Mouse (Mus musculus) cerebellum, postnatal 25 days (tissue): ENCODE results near the gene Fam172a.
"Not testable (repeated sequence)": the region's sequence is repeated elsewhere in the genome, so short reads cannot be mapped to it uniquely, and the experiment has no call there.

Source experiments
- DNase-seq, 2 experiments: peaks; one replicate each; pipeline ENCODE4 v3.0.0; 2021; ENCODE audit warnings: mixed read lengths in 2 of 2

The Fam172a gene

DNA sequence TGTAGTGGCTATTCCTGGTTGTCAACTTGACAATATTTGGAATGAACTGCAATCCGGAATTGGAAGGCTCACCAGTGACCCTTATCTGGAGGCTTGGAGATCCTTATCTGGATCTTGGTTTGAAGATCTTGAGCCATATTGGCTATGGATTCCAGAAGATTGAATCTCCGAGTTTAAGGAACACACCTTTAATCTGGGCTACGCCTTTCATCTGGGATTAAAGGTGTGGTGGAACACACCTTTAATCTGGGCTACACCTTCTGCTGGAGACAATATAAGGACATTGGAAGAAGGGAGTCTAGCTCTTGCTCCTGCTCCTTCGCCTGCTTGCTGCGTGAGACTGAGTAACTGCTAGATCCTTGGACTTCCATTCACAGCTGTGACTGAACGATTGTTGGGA is at the start of gene Fam172a:
TSS of gene Fam172a (plus strand) at position 301 of the 400 bp plus-strand sequence.
- DNase-seq: not testable (repeated sequence)

DNA sequence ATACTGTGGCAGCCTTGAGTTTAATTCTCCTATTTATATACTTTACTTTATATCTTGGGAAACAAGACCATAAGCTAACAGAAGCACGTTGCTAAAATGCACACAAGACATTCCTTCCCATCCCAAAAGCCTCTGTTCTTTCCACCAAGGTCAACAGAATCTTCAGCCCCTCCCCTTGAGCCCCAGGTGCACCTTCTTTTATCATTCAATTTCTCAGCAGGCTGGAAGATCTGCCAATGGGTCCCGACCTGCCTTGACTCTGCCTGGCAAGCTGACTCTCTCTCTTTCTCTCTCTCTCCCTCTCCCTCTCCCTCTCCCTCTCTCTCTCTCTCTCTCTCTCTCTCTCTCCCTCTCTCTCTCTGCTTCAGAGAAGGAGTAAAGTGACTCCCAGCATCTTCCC is 13.2 kb upstream of the Fam172a start:
- DNase-seq: no peak

DNA sequence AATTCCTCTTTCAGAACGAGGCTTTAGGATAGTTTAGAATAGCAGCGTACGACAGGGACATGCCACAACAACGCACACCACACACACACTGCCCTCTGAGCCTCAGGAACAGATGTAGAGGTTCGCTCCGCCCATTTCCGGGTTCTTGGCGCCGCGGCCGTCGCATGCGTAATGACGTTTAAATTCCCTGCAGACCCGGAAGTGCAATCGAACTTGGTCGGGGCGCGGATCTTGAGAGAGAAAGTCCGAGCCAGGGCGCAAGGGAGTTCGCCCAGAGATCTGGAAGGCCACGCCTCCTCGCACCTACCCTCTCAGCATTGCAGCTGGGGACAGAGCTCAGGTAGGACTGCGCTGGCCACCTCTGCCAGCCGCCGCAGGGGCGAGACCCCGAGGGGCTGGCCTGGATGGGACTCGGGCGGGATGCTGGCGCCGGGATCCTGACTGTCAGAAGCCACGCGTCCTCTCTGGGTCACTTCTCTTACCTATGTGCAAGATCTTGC is 6.7 kb downstream of the Fam172a start:
- peak; percentile 90 to 93 for DNase-seq

DNA sequence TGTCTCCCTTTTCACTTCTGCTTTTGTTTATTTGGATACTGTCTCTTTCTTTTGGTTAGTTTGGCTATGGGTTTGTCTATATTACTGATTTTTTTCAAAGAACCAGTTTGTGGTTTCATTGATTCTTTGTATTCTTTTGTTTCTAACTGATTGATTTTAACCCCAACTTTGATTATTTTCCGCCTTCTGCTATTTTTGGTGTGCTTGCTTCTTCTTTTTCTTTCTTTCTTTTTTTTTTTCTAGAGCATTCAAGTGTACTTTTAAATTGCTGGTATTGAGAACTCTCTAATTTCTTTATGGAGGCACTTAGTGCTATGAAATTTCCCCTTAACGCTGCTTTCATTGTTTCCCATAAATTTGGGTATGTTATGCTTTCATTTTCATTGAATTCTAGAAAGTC is 15.7 kb downstream of the Fam172a start:
- no peak for DNase-seq

DNA sequence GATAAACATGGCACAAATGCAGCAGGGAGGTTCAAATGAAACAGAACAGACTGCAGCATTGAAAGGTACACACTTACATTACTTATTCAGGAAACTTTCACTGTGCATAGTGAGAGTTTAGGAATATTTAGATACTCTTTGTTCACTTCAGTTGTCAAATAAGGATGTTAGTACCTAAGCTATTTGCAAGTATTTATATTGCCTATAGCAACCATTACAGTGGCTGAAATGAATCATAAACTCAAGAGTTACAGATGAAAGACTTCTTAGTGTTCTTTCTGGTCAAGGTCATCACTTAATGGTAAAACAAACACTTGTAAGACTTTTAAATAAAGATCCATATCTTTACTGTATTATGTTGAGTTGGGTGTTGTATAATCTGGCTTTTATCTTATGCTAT is 41.0 kb downstream of the Fam172a start:
- DNase-seq: no peak

DNA sequence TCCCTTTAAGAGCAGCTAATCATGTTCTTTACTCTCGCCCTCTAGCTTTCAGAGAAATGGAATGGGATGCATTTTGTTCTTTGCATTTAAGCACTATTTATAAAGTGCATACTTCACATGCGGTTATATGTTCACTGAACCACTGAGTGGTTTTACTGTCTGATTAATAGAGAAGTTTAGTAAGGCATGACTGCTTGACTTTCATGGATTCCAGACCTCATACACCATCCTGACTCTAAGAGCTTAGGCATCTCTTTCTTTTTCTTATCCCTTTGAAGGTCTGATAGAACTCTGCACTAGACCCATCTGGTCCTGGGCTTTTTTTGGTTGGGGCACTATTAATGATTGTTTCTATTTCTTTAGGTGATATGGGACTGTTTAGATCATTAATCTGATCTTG is 75.8 kb downstream of the Fam172a start:
- DNase-seq: no peak

DNA sequence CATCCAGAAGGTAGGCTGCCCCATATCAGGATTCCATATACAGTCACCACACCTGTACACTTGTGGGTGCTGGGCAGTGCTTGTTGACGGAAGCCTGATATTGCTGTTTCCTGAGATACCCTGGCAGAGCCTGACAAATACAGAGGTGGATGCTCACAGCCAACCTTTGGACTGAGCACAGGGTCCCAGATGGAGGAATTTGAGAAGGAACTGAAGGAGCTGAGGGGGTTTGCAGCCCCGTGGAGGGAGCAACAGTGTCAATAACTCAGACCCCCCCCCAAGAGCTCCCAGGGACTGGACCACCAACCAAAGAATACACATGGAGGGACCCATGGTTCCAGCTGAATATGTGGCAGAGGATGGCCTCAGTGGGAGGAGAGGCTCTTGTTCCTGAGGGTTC is 105.5 kb downstream of the Fam172a start:
- DNase-seq: not testable (repeated sequence)

DNA sequence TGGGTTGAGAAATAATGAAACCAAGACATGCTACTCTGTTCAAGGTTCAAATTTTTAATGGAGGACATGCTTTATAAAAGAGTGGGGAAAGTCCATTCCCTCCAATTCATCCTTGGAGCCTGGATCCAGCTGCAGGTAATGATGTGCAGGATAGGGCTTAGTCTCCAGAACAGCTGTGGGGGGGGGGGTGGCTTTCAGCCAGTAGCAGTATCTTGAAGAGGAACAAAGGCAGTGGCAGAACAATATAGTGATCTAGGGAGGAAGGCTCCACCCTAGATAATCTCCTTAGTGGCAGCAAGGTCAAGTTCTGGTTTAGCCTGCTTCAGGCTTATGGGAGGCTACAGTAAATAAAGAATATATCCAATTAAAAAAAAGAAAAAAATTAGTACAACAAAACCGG is 108.6 kb downstream of the Fam172a start:
- no peak for DNase-seq

DNA sequence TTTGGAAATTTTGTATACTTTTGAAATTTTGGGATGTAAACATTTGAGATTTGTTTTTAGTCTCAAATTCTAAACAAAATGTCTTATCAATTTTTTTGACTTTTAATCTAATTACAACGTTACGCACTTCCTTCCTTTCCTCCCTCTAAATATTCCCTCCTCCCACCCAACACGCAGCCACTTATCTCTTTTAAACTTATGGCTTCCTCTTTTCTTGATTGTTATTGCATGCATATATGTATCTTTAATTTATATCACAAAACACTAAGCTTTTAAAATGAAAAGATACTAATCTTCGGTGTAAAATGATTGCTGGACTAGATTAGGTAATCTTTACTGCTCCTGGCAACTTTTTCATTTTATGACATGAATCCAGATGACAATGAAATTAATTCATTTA is 124.3 kb downstream of the Fam172a start:
- DNase-seq: no peak

DNA sequence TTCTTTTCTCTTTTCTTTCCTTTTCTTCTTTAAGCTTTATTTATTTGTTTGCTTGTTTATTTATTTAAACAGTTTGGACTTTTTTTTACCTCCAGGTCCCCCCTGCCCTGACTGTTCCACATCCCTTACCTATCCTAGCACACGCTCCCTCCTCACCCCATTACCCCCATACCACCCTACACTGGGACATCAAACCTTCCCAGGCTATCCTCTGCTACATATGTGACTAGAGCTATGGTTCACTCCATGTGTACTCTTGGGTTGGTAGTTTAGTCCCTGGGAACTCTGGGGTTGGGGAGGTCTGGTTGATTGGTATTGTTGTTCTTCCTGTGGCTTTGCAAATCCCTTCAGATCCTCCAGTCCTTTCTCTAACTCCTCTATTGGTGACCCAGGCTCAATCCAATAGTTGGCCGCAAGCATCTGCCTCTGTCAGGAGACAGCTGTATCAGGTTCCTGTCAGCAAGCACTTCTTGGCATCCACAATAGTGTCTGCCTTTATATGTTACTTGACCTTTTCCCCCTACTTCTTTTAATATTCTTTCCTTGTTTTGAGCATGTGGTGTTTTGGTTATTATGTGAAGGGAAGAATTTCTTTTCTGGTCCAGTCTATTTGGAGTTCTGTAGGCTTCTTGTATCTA is 141.3 kb downstream of the Fam172a start:
- no peak for DNase-seq

DNA sequence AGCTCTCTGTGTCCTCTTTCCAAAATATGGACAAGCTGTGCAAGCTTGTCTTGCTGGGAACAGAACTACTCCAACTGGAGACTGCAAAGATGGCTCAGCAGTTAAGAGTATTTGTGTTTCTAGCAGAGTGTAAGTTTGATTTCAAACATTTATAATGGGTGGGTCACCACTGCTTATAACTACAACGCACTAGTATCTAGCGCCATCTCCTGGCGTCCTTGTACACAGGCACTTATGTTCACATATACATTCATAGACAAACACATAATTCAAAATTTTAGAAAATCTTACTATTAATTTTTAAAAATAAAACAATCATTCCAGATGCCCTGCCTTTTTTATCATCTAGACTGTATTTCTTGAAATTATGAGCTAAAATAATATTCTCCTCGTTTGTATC is 147.0 kb downstream of the Fam172a start:
- no peak for DNase-seq

DNA sequence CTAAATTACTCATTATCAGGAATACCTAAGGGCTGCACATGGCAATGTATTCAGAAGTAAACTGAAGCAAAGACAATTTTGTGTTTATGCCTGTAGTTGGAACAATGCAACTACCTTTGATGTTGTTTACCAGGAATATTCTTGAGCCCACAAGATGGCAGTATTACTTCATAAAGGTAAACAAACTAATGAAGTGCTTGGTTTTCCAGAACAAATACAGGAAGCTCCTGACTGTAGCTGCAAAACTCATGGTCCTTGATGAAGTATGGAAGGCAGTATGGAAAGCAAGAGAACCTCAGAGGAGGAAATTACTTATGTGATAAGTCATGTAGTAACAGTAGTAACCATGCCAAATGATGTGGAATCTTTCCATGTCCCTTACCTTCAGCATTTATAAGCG is 163.0 kb downstream of the Fam172a start:
- DNase-seq: no peak

DNA sequence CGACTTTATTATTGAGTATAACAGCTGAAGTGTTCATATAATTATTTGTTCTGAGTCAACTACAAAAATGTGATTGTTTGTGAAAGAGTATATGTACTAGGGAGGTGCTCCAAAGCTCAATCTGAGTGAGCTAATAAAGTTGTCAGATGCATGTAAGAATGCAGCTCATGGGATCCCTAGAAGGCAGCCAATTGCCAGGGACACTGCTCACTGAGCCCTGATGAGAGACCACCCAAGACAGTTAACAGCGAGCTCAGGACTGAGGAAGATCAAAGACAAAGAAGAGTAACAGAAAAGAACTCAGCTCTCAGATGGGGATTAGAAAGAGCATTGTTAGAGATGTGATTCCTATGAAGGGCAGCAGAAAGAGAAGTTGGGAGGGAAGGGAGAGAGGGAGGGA is 166.5 kb downstream of the Fam172a start:
- no peak for DNase-seq

DNA sequence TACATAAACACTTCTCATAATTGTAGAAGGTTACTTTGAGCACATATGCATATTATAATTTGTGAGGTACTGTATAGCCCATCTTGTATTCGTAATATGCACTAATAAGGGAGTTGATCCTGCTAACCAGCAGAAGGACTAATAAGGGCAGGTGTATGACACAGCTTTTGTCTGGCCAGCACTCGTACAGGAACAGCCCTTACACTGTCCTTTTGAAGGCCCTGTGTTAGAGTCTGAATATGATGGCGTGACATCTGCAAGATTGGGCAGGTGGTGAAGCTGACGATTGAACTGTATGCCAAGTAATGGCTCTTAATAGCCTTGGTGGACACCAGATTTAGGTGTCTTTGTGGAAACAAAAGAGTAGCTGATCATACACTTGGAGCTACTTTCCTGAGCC is 176.3 kb downstream of the Fam172a start:
- no peak for DNase-seq

DNA sequence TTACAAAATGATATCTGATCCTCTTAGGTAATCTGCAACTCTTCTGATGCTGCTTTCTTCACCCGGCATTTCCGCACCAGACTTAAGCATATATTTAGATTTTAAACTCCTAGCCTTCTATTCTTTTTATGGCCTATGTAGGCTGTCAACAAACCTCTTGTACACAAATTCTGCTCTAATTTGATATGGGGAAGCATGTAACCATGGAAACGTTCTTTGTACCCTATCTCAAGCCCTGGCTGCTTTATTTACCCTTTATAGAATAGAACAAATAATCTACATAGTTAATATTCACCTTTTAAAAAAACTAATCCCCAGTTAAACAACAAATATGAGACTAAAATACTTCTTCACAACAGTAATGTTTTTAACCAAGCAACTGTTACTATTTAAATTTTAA is 176.7 kb downstream of the Fam172a start:
- no peak for DNase-seq

DNA sequence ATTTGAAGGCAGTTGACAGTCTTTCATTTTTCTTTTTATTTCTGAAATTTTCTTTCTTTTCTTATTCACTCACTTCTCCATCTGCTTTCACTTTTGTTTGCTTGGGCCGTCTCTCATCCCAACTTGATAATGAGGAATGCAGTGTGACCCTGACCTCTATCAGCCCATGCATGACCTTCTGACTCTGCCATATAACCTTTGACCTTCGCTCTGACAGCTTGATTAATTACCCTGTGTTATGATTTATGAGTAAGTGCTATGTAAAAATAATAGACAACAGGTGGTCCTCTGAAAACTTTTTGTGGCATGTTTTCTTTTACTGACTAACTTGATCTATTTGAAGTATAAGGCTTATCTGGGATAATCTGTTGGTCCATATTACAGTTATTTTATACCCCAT is 195.8 kb downstream of the Fam172a start:
- DNase-seq: no peak

DNA sequence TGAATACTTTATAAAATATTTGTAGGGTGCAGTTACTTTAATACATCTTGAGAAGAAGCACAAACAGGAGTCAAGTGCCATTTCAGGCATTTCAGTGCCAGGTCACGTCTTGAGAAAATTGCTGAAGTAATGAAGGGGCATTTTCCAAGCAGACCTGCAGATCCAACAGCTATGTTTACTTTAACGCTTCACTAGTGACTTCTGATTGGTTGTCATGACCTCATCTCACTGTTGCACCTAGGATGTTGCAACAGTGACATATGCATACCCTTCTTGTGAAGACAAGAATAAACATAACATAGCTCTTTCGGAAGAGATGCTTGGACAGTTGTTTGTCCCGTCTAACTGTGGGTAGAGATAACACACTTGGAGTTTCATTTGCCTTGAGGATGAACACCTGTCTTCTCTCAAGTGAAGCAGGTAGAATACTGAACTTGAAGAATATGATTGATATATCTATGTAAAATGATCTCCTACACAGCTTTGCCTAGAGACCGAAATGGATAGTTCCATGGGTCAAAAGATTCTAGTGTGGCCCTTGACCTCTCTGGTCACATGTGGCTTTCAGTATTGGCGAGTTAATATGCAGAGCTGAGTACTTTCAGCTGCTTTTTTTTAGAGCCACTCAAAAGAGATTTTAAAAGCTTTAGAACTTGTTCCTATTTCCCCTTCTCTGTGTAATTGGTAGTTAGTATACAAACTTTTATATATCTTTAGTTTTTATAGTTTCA is 196.4 kb downstream of the Fam172a start:
- DNase-seq: no peak

DNA sequence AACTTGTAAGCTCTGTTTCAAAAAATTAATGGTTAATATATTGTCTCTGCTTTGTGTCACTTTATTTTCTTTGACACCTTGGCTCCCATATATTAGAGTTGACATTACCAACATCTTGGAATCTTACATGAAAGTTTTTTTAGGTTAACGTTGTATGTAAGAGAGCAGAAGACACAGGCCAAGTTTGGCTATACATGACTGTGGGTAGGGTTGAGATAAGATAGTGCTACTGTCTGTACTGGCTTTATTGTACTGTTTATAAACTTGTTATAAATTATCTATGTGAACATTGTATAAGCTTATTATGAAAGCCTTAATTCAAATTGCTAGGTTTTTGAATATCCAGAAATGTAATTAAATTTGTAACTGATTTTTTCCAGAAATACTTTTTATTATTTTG is 197.9 kb downstream of the Fam172a start:
- DNase-seq: no peak

DNA sequence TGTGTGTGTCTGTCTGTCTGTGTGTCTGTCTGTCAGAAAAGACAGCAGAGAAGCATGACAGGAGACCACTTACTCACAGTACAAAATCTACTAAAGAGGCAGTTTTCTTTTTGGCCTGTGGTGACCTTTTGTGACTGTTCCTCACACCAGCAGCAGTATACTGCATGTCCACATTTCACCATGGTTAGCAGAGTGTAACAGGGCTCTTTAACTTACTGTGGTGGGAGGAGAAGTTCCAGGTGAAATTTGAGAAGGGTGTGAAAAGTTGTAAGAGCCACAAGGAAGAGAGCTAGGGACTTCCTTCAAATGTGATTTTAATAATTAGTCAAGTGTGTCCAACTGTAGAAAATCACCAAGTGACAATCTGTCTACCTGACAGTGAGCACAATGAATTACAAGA is 199.0 kb downstream of the Fam172a start:
- no peak for DNase-seq

DNA sequence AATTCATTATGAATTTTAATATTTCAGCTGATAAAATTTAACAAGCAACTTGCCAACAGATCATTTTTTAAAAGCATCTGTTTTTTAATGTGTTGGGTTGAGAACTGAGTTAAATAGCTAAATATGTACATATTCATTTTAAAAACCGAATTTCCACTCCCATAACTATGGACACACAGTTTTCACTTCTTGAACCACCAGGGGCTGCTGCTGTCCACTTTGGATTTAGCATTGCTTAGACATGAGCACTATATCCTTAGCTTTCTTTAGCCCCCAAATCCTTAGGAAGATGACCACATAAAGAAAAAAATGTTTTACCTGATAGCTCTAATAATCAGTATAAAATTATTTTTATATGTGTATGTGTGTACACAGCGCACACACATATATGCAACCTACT is 207.4 kb downstream of the Fam172a start:
- DNase-seq: no peak

DNA sequence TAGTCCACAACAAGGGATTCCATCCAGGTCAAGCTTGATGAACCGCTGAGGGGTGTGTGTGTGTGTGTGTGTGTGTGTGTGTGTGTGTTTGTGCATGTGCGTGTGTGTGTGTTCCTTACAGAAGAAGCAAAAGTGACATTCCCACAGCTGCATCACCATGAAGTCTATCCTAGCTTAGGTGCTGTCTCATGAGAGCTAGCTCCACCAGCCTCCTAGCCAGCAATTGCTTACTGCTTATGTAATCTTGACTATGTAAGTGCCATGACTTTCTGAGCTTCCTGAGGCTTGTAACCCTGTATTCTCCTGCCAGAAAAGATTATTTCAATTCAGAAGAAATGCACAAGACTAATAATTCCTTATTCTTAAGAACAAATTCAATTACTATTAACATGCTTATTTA is 221.0 kb downstream of the Fam172a start:
- no peak for DNase-seq

DNA sequence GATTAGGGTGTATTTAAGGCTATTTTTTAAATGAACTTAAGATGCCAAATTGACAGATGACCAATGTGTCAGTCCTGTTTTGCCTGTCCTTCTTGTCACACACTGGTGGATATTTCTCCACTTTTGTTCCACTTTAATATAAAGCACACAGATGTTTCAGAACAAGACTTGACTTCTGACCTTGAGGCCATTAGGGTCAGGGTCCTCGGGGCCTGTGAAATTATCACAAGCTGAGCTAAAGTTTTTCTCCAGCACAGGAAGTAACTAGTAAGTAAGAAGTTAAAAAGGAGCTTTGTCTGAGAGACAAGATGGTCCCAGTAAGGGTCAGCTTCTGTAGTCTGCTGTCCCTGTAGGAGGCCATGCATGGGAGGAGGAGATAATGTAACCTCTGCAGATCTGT is 255.8 kb downstream of the Fam172a start:
- DNase-seq: no peak

DNA sequence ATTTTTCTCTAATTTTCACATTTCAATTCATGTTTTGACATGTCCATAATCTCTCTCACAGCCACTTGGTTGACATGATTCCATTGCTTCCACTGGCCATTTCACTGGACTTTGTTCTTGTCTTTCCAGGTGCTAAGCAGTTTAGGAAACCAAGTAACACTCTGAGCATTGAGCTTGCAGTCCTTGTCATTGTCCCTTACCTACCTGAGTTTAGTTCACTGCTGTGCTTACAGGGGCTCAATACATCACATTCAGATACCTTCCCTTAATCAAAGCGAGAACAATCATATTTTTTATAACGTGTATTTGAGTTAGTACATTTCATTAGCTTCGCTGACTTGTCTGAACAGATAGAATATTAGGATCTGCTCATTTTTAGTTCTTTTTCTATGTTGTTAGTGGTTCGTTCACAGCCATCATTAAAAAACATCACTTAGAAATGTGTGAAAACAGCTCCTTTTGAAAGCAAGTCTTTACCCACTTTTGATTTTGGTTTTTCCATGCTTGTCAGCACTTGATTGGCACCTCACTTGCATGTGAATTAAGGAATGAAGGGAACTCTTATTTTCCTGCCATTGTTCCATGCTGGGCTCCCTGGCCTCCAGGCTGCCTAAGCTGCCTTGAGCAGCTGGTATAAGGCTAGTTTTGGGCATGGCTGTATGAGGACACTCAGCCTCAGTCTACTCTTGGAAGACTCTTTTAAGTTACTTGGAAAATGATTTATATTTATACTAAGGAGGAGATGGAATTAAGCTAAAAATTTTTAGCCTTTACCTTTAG is 257.9 kb downstream of the Fam172a start:
- DNase-seq: no peak

DNA sequence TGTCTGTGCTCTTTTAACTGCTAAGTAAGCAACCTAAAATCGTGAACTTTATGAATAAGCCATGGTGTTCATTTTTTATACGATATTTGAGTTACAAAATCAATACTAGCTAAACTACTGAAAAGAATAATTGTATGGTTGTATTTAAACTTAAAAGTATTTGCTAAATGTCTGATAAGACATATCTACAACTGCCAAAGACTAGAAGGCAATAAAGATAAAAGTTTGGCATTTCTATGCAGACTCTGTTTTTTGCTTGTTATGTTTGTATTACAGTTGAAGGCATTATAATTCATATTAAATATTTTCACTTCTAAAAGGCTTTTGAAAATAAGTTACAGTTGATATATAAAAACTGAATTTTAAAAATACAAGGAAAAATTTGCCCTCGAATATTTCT is 274.4 kb downstream of the Fam172a start:
- no peak for DNase-seq
